Mouse (Mus musculus): Measurements from ENCODE around the gene Atp6v0c.

GRCm38 (mm10) chr17:24201092-24201491 lies 31.6 kb upstream of the Atp6v0c start:
- TF ChIP-seq GATA1 (IDR thresholded peaks at IDR 0.05; ENCODE audit: borderline replicate concordance, low read length) (no peak), FLI1 (IDR thresholded peaks at IDR 0.05; ENCODE audit: low read length) (no peak)
